21 mouse cellular contexts compared by ENCODE assay signal in genomic region chr2:163525761-163526243, GRCm38 (mm10). TPM values are rescaled to one million over a fixed set of nuclear protein-coding genes. Genes with fewer than 3 reads are reported as not detected.
DNase-seq lines count a peak whose midpoint lies in the region; ATAC-seq and TF ChIP-seq lines count a peak whose summit lies in the region.
"Had no signal": no experiment of that assay in that cellular context is flagged by ENCODE, and none has a peak within 500 bp of the region (broad histone marks: within the 10 kb centered on the region; RNA-seq: fewer than 3 reads in every experiment).

No protein-coding gene starts in this region.

- WGBS in intestine, postnatal 0 days: 79% methylated on average over 7 of the region's 7 CpGs
- 84% methylated on average over 7 of the region's 7 CpGs for WGBS in intestine, embryonic 15.5 days
- 85% methylated on average over 7 of the region's 7 CpGs for WGBS in hindbrain, embryonic 12.5 days

- peak; percentile 58 for TF ChIP-seq CTCF in intestine, postnatal 0 days (IDR thresholded peaks at IDR 0.05; ENCODE audit: low read depth)

- no peak overlapping the region for H3K4me3 ChIP-seq in intestine, postnatal 0 days (ENCODE audit: low read depth, low read length)
- H3K4me3 ChIP-seq in intestine, embryonic 15.5 days (replicated peaks): no peak overlapping the region
- H3K4me3 ChIP-seq in hindbrain, embryonic 12.5 days: no peak overlapping the region
- H3K4me3 ChIP-seq: heart, embryonic 10.5 days; kidney, embryonic 15.5 days; limb, embryonic 13.5 days; midbrain, embryonic 13.5 days had no signal

- no peaks in the 10 kb centered on the region for H3K9me3 ChIP-seq in intestine, postnatal 0 days (ENCODE audit: control insufficient read depth)
- H3K9me3 ChIP-seq in intestine, embryonic 15.5 days: no peaks in the 10 kb centered on the region
- H3K9me3 ChIP-seq in hindbrain, embryonic 12.5 days (replicated peaks): no peaks in the 10 kb centered on the region
- H3K9me3 ChIP-seq: heart, embryonic 10.5 days; kidney, embryonic 15.5 days; limb, embryonic 13.5 days; midbrain, embryonic 13.5 days had no signal

- no peak overlapping the region for H3K9ac ChIP-seq in intestine, postnatal 0 days (ENCODE audit: low read depth, low read length)
- H3K9ac ChIP-seq in intestine, embryonic 15.5 days: no peak overlapping the region
- no peak overlapping the region for H3K9ac ChIP-seq in hindbrain, embryonic 12.5 days
- H3K9ac ChIP-seq: forebrain, postnatal 0 days; kidney, embryonic 15.5 days; limb, embryonic 13.5 days; midbrain, embryonic 13.5 days had no signal

- 0 out of 2 replicates have a peak, but pooled peaks cover 2% of the 10 kb centered on the region for H3K4me1 ChIP-seq in intestine, postnatal 0 days (replicated peaks; ENCODE audit: control insufficient read depth, insufficient read depth, low read length)
- H3K4me1 ChIP-seq in intestine, embryonic 15.5 days (replicated peaks): no peaks in the 10 kb centered on the region
- H3K4me1 ChIP-seq in hindbrain, embryonic 12.5 days: no peaks in the 10 kb centered on the region
- H3K4me1 ChIP-seq: kidney, embryonic 15.5 days; limb, embryonic 13.5 days; midbrain, embryonic 13.5 days had no signal

- H3K27ac ChIP-seq in intestine, postnatal 0 days (ENCODE audit: low read depth, low read length): no peak overlapping the region
- H3K27ac ChIP-seq in intestine, embryonic 15.5 days: no peak overlapping the region
- no peak overlapping the region for H3K27ac ChIP-seq in hindbrain, embryonic 12.5 days
- H3K27ac ChIP-seq: heart, embryonic 10.5 days; kidney, embryonic 15.5 days; limb, embryonic 13.5 days; midbrain, embryonic 13.5 days had no signal

- no peak overlapping the region for H3K4me2 ChIP-seq in intestine, postnatal 0 days (replicated peaks; ENCODE audit: low read depth)
- H3K4me2 ChIP-seq in intestine, embryonic 15.5 days (replicated peaks): no peak overlapping the region
- H3K4me2 ChIP-seq in hindbrain, embryonic 12.5 days (replicated peaks): no peak overlapping the region
- H3K4me2 ChIP-seq: kidney, embryonic 15.5 days; limb, embryonic 13.5 days; midbrain, embryonic 13.5 days had no signal

- peak; percentile 20 for DNase-seq in lung, postnatal 36 days
- no peak for DNase-seq in lung, postnatal 14 days
- peak; percentile 50 for DNase-seq in adipocyte (ENCODE audit: low spot score)
- DNase-seq in B cell, adult 2 months: no peak
- DNase-seq: adrenal gland, postnatal 36 days; cerebellum, adult 9-10 months; forebrain, postnatal 0 days; gastrocnemius, postnatal 14 days; heart, postnatal 36 days; right cerebral cortex, adult 18-20 months had no signal

- no peaks in the 10 kb centered on the region for H3K36me3 ChIP-seq in intestine, postnatal 0 days (ENCODE audit: control insufficient read depth, insufficient read depth)
- H3K36me3 ChIP-seq in intestine, embryonic 15.5 days: no peaks in the 10 kb centered on the region
- H3K36me3 ChIP-seq in hindbrain, embryonic 12.5 days: no peaks in the 10 kb centered on the region
- H3K36me3 ChIP-seq: heart, embryonic 10.5 days; kidney, embryonic 15.5 days; limb, embryonic 13.5 days; midbrain, embryonic 13.5 days had no signal

- no peaks in the 10 kb centered on the region for H3K27me3 ChIP-seq in intestine, postnatal 0 days (replicated peaks; ENCODE audit: control insufficient read depth, insufficient read depth, low read length)
- H3K27me3 ChIP-seq in intestine, embryonic 15.5 days (replicated peaks): no peaks in the 10 kb centered on the region
- H3K27me3 ChIP-seq in hindbrain, embryonic 12.5 days: no peaks in the 10 kb centered on the region
- H3K27me3 ChIP-seq: limb, embryonic 13.5 days; midbrain, embryonic 13.5 days had no signal

- no peak for ATAC-seq in intestine, postnatal 0 days
- no peak for ATAC-seq in intestine, embryonic 15.5 days
- ATAC-seq in hindbrain, embryonic 12.5 days (ENCODE audit: low FRiP score): no peak
- ATAC-seq: forebrain, postnatal 0 days; midbrain, embryonic 13.5 days had no signal

RNA-seq across cellular contexts. Expression of gene Hnf4a, which starts 19.2 kb away (rescaled TPM):
- 50.8 and 53.0 TPM in 2 replicates for polyA plus RNA-seq in intestine, postnatal 0 days (2015; fragmentation: Nextera tagmentation; extraction: Ambion mirVana)
- 85.1 and 85.9 TPM in 2 replicates for polyA plus RNA-seq in intestine, embryonic 15.5 days (2015; fragmentation: Nextera tagmentation; extraction: Ambion mirVana)
- not detected in 2 replicates for polyA plus RNA-seq in hindbrain, embryonic 12.5 days (2016; fragmentation: Nextera tagmentation; extraction: Ambion mirVana)
- polyA plus RNA-seq: embryonic facial prominence, embryonic 11.5 days; forebrain, postnatal 0 days; limb, embryonic 13.5 days; lung, embryonic 16.5 days; midbrain, embryonic 13.5 days had no signal

RNA-seq across cellular contexts. Expression of gene R3hdml, which starts 33.7 kb away (rescaled TPM):
- 0.37 and 0.46 TPM in 2 replicates for polyA plus RNA-seq in intestine, postnatal 0 days (2015; fragmentation: Nextera tagmentation; extraction: Ambion mirVana)
- polyA plus RNA-seq in intestine, embryonic 15.5 days (2015; fragmentation: Nextera tagmentation; extraction: Ambion mirVana): 0.35 and 0.39 TPM in 2 replicates
- polyA plus RNA-seq in hindbrain, embryonic 12.5 days (2016; fragmentation: Nextera tagmentation; extraction: Ambion mirVana): not detected in 2 replicates
- polyA plus RNA-seq: embryonic facial prominence, embryonic 11.5 days; limb, embryonic 13.5 days; lung, embryonic 16.5 days; midbrain, embryonic 13.5 days; spleen, adult 2 months; stomach, embryonic 16.5 days had no signal

RNA-seq across cellular contexts. Expression of gene Fitm2, which starts 53.4 kb away (rescaled TPM):
- 5.3 and 5.5 TPM in 2 replicates for polyA plus RNA-seq in intestine, postnatal 0 days (2015; fragmentation: Nextera tagmentation; extraction: Ambion mirVana)
- 10.4 and 10.8 TPM in 2 replicates for polyA plus RNA-seq in intestine, embryonic 15.5 days (2015; fragmentation: Nextera tagmentation; extraction: Ambion mirVana)
- 13.0 and 13.1 TPM in 2 replicates for polyA plus RNA-seq in hindbrain, embryonic 12.5 days (2016; fragmentation: Nextera tagmentation; extraction: Ambion mirVana)

Comparison
In these comparisons a context has a peak if more than half of its experiments do, and no peak if none do; other contexts are left out.
1. DNase-seq: peak in lung, postnatal 36 days (single experiment) and adipocyte (single experiment); none in lung, postnatal 14 days (single experiment) and B cell, adult 2 months (0 of 2).
2. RNA of gene Hnf4a, which starts 19.2 kb away (polyA plus RNA-seq): 85.1 to 85.9 TPM in intestine, embryonic 15.5 days and 50.8 to 53.0 TPM in intestine, postnatal 0 days; not detected in hindbrain, embryonic 12.5 days; every median in the first group is over 10 times any median in the second.